8 mouse cellular contexts compared by ENCODE assay signal in genomic region chr10:21160537-21161358, GRCm38 (mm10). TPM values are rescaled to one million over a fixed set of nuclear protein-coding genes. Genes with fewer than 3 reads are reported as not detected.
DNase-seq lines count a peak whose midpoint lies in the region; ATAC-seq and TF ChIP-seq lines count a peak whose summit lies in the region.

Gene Myb, minus strand, starts transcription at chr10:21160984.

- H3K79me2 ChIP-seq in MEL (ENCODE audit: control insufficient read depth, insufficient read depth, low read length, poor library complexity): peaks cover 52% of the 10 kb centered on the region
- no peaks in the 10 kb centered on the region for H3K79me2 ChIP-seq in macrophage (ENCODE audit: inconsistent target)

- no peaks in the 10 kb centered on the region for H3K9me3 ChIP-seq in MEL (replicated peaks; ENCODE audit: insufficient read depth, low read length)
- no peaks in the 10 kb centered on the region for H3K9me3 ChIP-seq in erythroblast, embryonic 14.5 days (ENCODE audit: control insufficient read depth, low read length)

- no peak for TF ChIP-seq CTCF in MEL (IDR thresholded peaks at IDR 0.05 in 2 of 3, conservative IDR thresholded peaks at IDR 0.05 in 1 of 3; ENCODE audit: control insufficient read depth in 1 of 3, insufficient read depth in 1 of 3, low read depth in 2 of 3, low read length in 3 of 3, poor library complexity in 1 of 3, severe bottlenecking in 1 of 3)
- TF ChIP-seq CTCF in brain, embryonic 14.5 days (IDR thresholded peaks at IDR 0.05; ENCODE audit: borderline replicate concordance, extremely low read depth, insufficient read depth, insufficient read length): no peak

- peaks cover 9 to 14% of the 10 kb centered on the region in 2 experiments; a peak in 3 of 4 replicates for H3K4me1 ChIP-seq in MEL (ENCODE audit: control insufficient read depth in 1 of 2, insufficient read depth in 2 of 2, low read length in 2 of 2)
- peaks cover 42% of the 10 kb centered on the region for H3K4me1 ChIP-seq in erythroblast, embryonic 14.5 days (ENCODE audit: control insufficient read depth)

- peak; percentile 61 to 66 for ATAC-seq in hematopoietic stem cell, adult 5-6 weeks (replicated peaks in 1 of 2; ENCODE audit: insufficient read depth in 1 of 2, low FRiP score in 2 of 2, low TSS enrichment in 1 of 2, low read depth in 1 of 2, poor library complexity in 2 of 2, severe bottlenecking in 2 of 2)

- H3K36me3 ChIP-seq in MEL (ENCODE audit: control insufficient read depth in 1 of 2, insufficient read depth in 2 of 2, low read length in 2 of 2): peaks cover 10 to 27% of the 10 kb centered on the region in 2 experiments
- no peaks in the 10 kb centered on the region for H3K36me3 ChIP-seq in erythroblast, embryonic 14.5 days (ENCODE audit: control insufficient read depth)
- H3K36me3 ChIP-seq in macrophage (ENCODE audit: inconsistent target): no peaks in the 10 kb centered on the region

- H3K27me3 ChIP-seq in MEL (ENCODE audit: control insufficient read depth in 1 of 2, insufficient read depth in 2 of 2, low read length in 2 of 2): no peaks in the 10 kb centered on the region
- peaks cover 36% of the 10 kb centered on the region for H3K27me3 ChIP-seq in erythroblast, embryonic 14.5 days (ENCODE audit: control insufficient read depth)

- H3K4me3 ChIP-seq in MEL (ENCODE audit: control insufficient read depth in 1 of 2, insufficient read depth in 1 of 2, low read depth in 2 of 2, low read length in 2 of 2) (peak within 1 kb of the TSS; percentile 71 to 89), macrophage (ENCODE audit: inconsistent target) (peak within 1 kb of the TSS; percentile 33)
- peak within 1 kb of the TSS; percentile 80 for H3K4me3 ChIP-seq in erythroblast, embryonic 14.5 days (replicated peaks)

- H3K9ac ChIP-seq in MEL (ENCODE audit: control insufficient read depth, low read depth, low read length, poor library complexity, severe bottlenecking): peak within 1 kb of the TSS; percentile 99

- TF ChIP-seq RAD21 in MEL (IDR thresholded peaks at IDR 0.05; ENCODE audit: low read depth, low read length): no peak

- H3K27ac ChIP-seq in MEL (ENCODE audit: control insufficient read depth, low read depth, low read length): peak within 1 kb of the TSS; percentile 98
- H3K27ac ChIP-seq in macrophage: no peak within 1 kb of the TSS

- DNase-seq in MEL (ENCODE audit: low read depth, low spot score): peak; percentile 92
- peak; percentile 88 for DNase-seq in brain, embryonic 14.5 days (ENCODE audit: low read depth)
- DNase-seq in layer of hippocampus, postnatal 14 days (ENCODE audit: low spot score in 2 of 2): peak; percentile 33 to 40
- DNase-seq in right cerebral cortex, adult 2 months (ENCODE audit: low spot score in 2 of 2): peak; percentile 34 to 35
- DNase-seq in urinary bladder, postnatal 36 days (ENCODE audit: low spot score in 2 of 2): peak; percentile 20 to 54

- WGBS in macrophage (ENCODE audit: missing documents): under 1% methylated on average over 78 of the region's 86 CpGs

- peak; percentile 63 to 71 for TF ChIP-seq POLR2A in MEL (IDR thresholded peaks at IDR 0.05; ENCODE audit: control insufficient read depth in 1 of 2, insufficient read depth in 1 of 2, low read depth in 1 of 2, low read length in 2 of 2, poor library complexity in 1 of 2)
- TF ChIP-seq POLR2A in brain, embryonic 14.5 days (IDR thresholded peaks at IDR 0.05; ENCODE audit: borderline replicate concordance, extremely low read depth, insufficient read depth, insufficient read length, poor library complexity, severe bottlenecking): peak; percentile 43; the same call in 1 of the 2 replicates

- TF ChIP-seq EP300 in MEL (IDR thresholded peaks at IDR 0.05; ENCODE audit: low read depth in 1 of 2, low read length in 2 of 2): no peak

TF ChIP-seq in MEL, 35 proteins besides CTCF, POLR2A, EP300 and RAD21:
- TF ChIP-seq NRF1 (IDR thresholded peaks at IDR 0.05; ENCODE audit: insufficient read depth, low read depth, low read length, poor library complexity, severe bottlenecking): peak; percentile 84
- peak; percentile 20 for TF ChIP-seq CHD1 (IDR thresholded peaks at IDR 0.05; ENCODE audit: low read depth, low read length)
- TF ChIP-seq POLR2AphosphoS2 (IDR thresholded peaks at IDR 0.05; ENCODE audit: low read length): peak; percentile 54; the same call in 1 of the 2 replicates
- no peak for TF ChIP-seq KAT2A (conservative IDR thresholded peaks at IDR 0.05; ENCODE audit: low read depth, low read length)
- TF ChIP-seq MAZ (IDR thresholded peaks at IDR 0.05; ENCODE audit: low read depth, low read length): peak; percentile 87; the same call in 1 of the 2 replicates
- peak; percentile 82; the same call in 1 of the 2 replicates for TF ChIP-seq E2F4 (IDR thresholded peaks at IDR 0.05; ENCODE audit: borderline replicate concordance, low read depth, low read length)
- TF ChIP-seq MXI1 (IDR thresholded peaks at IDR 0.05; ENCODE audit: low read depth, low read length): peak; percentile 84
- no peak for TF ChIP-seq USF1 (IDR thresholded peaks at IDR 0.05; ENCODE audit: low read depth, low read length)
- no peak for TF ChIP-seq JUND (IDR thresholded peaks at IDR 0.05; ENCODE audit: low read depth, low read length)
- TF ChIP-seq BHLHE40 (IDR thresholded peaks at IDR 0.05; ENCODE audit: borderline replicate concordance, low read depth, low read length): no peak
- peak; percentile 46 for TF ChIP-seq ETS1 (IDR thresholded peaks at IDR 0.05; ENCODE audit: low read depth, low read length)
- TF ChIP-seq HCFC1 (IDR thresholded peaks at IDR 0.05; ENCODE audit: low read depth, low read length): peak; percentile 53; the same call in 1 of the 2 replicates
- peak; percentile 60 for TF ChIP-seq MYC (IDR thresholded peaks at IDR 0.05; ENCODE audit: low read depth, low read length)
- peak; percentile 98 for TF ChIP-seq UBTF (IDR thresholded peaks at IDR 0.05; ENCODE audit: borderline replicate concordance, insufficient read depth, low read depth, low read length)
- no peak for TF ChIP-seq ELF1 (IDR thresholded peaks at IDR 0.05; ENCODE audit: low read depth, low read length)
- peak; percentile 89 for TF ChIP-seq TBP (IDR thresholded peaks at IDR 0.05; ENCODE audit: low read depth, low read length)
- no peak for TF ChIP-seq POLR2AphosphoS5 (IDR thresholded peaks at IDR 0.05; ENCODE audit: borderline replicate concordance, low read depth, low read length)
- TF ChIP-seq MYB (IDR thresholded peaks at IDR 0.05; ENCODE audit: low read depth, low read length): no peak
- no peak for TF ChIP-seq ZC3H11A (IDR thresholded peaks at IDR 0.05; ENCODE audit: low read depth, low read length)
- TF ChIP-seq TCF12 (IDR thresholded peaks at IDR 0.05; ENCODE audit: low read depth, low read length): peak; percentile 58
- TF ChIP-seq NELFE (IDR thresholded peaks at IDR 0.05; ENCODE audit: low read depth, low read length): peak; percentile 73
- TF ChIP-seq ZMIZ1 (IDR thresholded peaks at IDR 0.05; ENCODE audit: low read depth, low read length): peak; percentile 80
- TF ChIP-seq RCOR1 (IDR thresholded peaks at IDR 0.05; ENCODE audit: low read depth, low read length): peak; percentile 35; the same call in 1 of the 2 replicates
- peak; percentile 65 for TF ChIP-seq MAX (IDR thresholded peaks at IDR 0.05; ENCODE audit: low read length)
- peak; percentile 77 for TF ChIP-seq SIN3A (IDR thresholded peaks at IDR 0.05; ENCODE audit: low read length)

RNA-seq across cellular contexts. Expression of gene Myb, which starts in this region (rescaled TPM):
- 125 and 133 TPM in 2 replicates for total RNA-seq in MEL (2012; rRNA removed)
- polyA plus RNA-seq in MEL (2012; ENCODE audit: insufficient read depth in 1 of 2, insufficient read length in 2 of 2, low read depth in 1 of 2, low replicate concordance in 2 of 2, missing spikeins in 1 of 2) (100 to 1,000 TPM; 155 to 245 TPM), macrophage (2018) (0.14 to 0.28 TPM (median 0.20 TPM) in 3 replicates)
- polyA plus RNA-seq in brain, embryonic 14.5 days (2012; rRNA removed): 4.8 and 5.2 TPM in 2 replicates
- polyA plus RNA-seq in erythroblast, embryonic 14.5 days (2012): 0.08 and 0.09 TPM in 2 replicates
- total RNA-seq in hematopoietic stem cell, adult 5-6 weeks (2017): 400 and 463 TPM in 2 replicates
- total RNA-seq in layer of hippocampus, postnatal 14 days (2021): 1 to 10 TPM; 1.2 to 1.3 TPM
- total RNA-seq in macrophage (2018; cell fraction: chromatin; rRNA removed): 10 to 100 TPM in 4 of 26 experiments, 1 to 10 TPM in 13, under 1 TPM in 9; 0.28 to 13.5 (median 1.8) TPM
- total RNA-seq in macrophage (2018; cell fraction: cytosol; rRNA removed): under 1 TPM; 0.06 to 0.80 (median 0.20) TPM
- total RNA-seq in macrophage (2018; cell fraction: nucleus; rRNA removed): 1 to 10 TPM in 21 of 26 experiments, under 1 TPM in 5; 0.37 to 4.5 (median 2.2) TPM

Comparison
In these comparisons a context has a peak if more than half of its experiments do, and no peak if none do; other contexts are left out.
1. RNA of gene Myb (total RNA-seq): 400 to 463 TPM in hematopoietic stem cell, adult 5-6 weeks and 125 to 133 TPM in MEL; 1.2 to 1.3 TPM in layer of hippocampus, postnatal 14 days; every median in the first group is over 10 times any median in the second.
2. RNA of gene Myb (polyA plus RNA-seq): 155 to 245 TPM in MEL; 4.8 to 5.2 TPM in brain, embryonic 14.5 days, 0.14 to 0.28 TPM in macrophage and 0.08 to 0.09 TPM in erythroblast, embryonic 14.5 days; every median in the first group is over 10 times any median in the second.
3. DNase-seq: peak in every context shown above with its lines; median percentile 92 in MEL; 88 in brain, embryonic 14.5 days; 37 in urinary bladder, postnatal 36 days; 36 in layer of hippocampus, postnatal 14 days; 34 in right cerebral cortex, adult 2 months.
4. Peak in every context shown above with its lines, with median percentiles within 50 percentile points of each other: H3K4me3 ChIP-seq.